Mouse (Mus musculus) left cerebral cortex, postnatal 14 days (tissue): ENCODE data around the gene Itih5. TPM values are rescaled to one million over a fixed set of nuclear protein-coding genes. Genes with fewer than 3 reads are reported as not detected.

Source experiments
- DNase-seq, 2 experiments: peaks; one replicate each; pipeline ENCODE4 v3.0.0; 2021 to 2022; ENCODE audit warnings: low spot score in 2 of 2, mixed read lengths in 1 of 2
- intact Hi-C: fragments of 180-260 bp; cut with DNase I; formaldehyde crosslinking; loops from one replicate; pipeline ENCODE4 v1.15.1; 2025
- total RNA-seq, 2 experiments: library from RNA; stranded (reverse); gene quantifications; 2 replicates each; pipeline ENCODE4 v1.2.3; 2021

Itih5 gene
- total RNA-seq, 2 experiments from 2014 or later, result 13.8 to 16.3 TPM

- DNase-seq, result no peak
- intact Hi-C loops, result no loop called here
Observed at GRCm38 (mm10) chr2:10251466-10251865, 98.1 kb downstream of the Itih5 start.

GRCm38 (mm10) chr2:10252016-10252415 is 98.6 kb downstream of the Itih5 start:
- intact Hi-C loops, result no loop called here
- DNase-seq, result no peak

- intact Hi-C loops, result no loop called here
- DNase-seq, result no peak
Observed at GRCm38 (mm10) chr2:10253351-10253750, 100.0 kb downstream of the Itih5 start.

GRCm38 (mm10) chr2:10256949-10257348 is 103.6 kb downstream of the Itih5 start:
- intact Hi-C loops, result no loop called here

GRCm38 (mm10) chr2:10258312-10258711 is 104.9 kb downstream of the Itih5 start:
- DNase-seq, result no peak
- intact Hi-C loops, result no loop called here

More at GRCm38 (mm10) chr2:10256949-10257348, 103.6 kb downstream of the Itih5 start:
- DNase-seq, result no peak

- DNase-seq, result no peak
- intact Hi-C loops, result no loop called here
Observed at GRCm38 (mm10) chr2:10260109-10260508, 106.7 kb downstream of the Itih5 start.

GRCm38 (mm10) chr2:10261337-10261736 is 108.0 kb downstream of the Itih5 start:
- intact Hi-C loops, result no loop called here

GRCm38 (mm10) chr2:10262722-10263121 is 109.4 kb downstream of the Itih5 start:
- DNase-seq, result no peak

More at GRCm38 (mm10) chr2:10261337-10261736, 108.0 kb downstream of the Itih5 start:
- no peak for DNase-seq

GRCm38 (mm10) chr2:10263909-10264489 is 110.6 kb downstream of the Itih5 start:
- DNase-seq, result no peak
- intact Hi-C loops, result no loop called here

More at GRCm38 (mm10) chr2:10262722-10263121, 109.4 kb downstream of the Itih5 start:
- intact Hi-C loops, result no loop called here

GRCm38 (mm10) chr2:10265881-10266280 is 112.5 kb downstream of the Itih5 start:
- peak; percentile 33 to 60 for DNase-seq

GRCm38 (mm10) chr2:10272604-10273115 is 119.3 kb downstream of the Itih5 start:
- no peak for DNase-seq
- intact Hi-C loops, result no loop called here

More at GRCm38 (mm10) chr2:10265881-10266280, 112.5 kb downstream of the Itih5 start:
- intact Hi-C loops, result no loop called here

- intact Hi-C loops, result no loop called here
- DNase-seq, result no peak
Observed at GRCm38 (mm10) chr2:10273541-10274050, 120.2 kb downstream of the Itih5 start.

GRCm38 (mm10) chr2:10276194-10276593 is 122.8 kb downstream of the Itih5 start:
- intact Hi-C loops, result no loop called here
- peak; percentile 64 to 89 for DNase-seq

- intact Hi-C loops, result loop anchor here (10.0 kb wide), 1 partner anchor 1609 kb away; no protein-coding TSS in a partner anchor
Observed at GRCm38 (mm10) chr2:10283686-10284085, 130.3 kb downstream of the Itih5 start.

GRCm38 (mm10) chr2:10284636-10285270 is 131.4 kb downstream of the Itih5 start:
- DNase-seq, result peak; percentile 40 to 48
- intact Hi-C loops, result loop anchor here (10.0 kb wide), 1 partner anchor 1610 kb away; no protein-coding TSS in a partner anchor

More at GRCm38 (mm10) chr2:10283686-10284085, 130.3 kb downstream of the Itih5 start:
- no peak for DNase-seq

GRCm38 (mm10) chr2:10285975-10286374 is 132.6 kb downstream of the Itih5 start:
- DNase-seq, result no peak
- intact Hi-C loops, result loop anchor here (10.0 kb wide), 1 partner anchor 1611 kb away; no protein-coding TSS in a partner anchor

GRCm38 (mm10) chr2:10288142-10288831 is 134.9 kb downstream of the Itih5 start:
- peak; percentile 84 to 89 for DNase-seq
- intact Hi-C loops, result loop anchor here (1.0 to 10.0 kb wide), 3 partner anchors 145 to 1613 kb away; no protein-coding TSS in a partner anchor

GRCm38 (mm10) chr2:10288881-10289280 is 135.5 kb downstream of the Itih5 start:
- intact Hi-C loops, result loop anchor here (1.0 to 10.0 kb wide), 3 partner anchors 146 to 1614 kb away; no protein-coding TSS in a partner anchor
- DNase-seq, result no peak

- intact Hi-C loops, result no loop called here
Observed at GRCm38 (mm10) chr2:10290115-10290514, 136.7 kb downstream of the Itih5 start.

More at GRCm38 (mm10) chr2:10290115-10290514, 136.7 kb downstream of the Itih5 start:
- DNase-seq, result no peak
